8 mouse cellular contexts compared by ENCODE assay signal in the genomic region with DNA sequence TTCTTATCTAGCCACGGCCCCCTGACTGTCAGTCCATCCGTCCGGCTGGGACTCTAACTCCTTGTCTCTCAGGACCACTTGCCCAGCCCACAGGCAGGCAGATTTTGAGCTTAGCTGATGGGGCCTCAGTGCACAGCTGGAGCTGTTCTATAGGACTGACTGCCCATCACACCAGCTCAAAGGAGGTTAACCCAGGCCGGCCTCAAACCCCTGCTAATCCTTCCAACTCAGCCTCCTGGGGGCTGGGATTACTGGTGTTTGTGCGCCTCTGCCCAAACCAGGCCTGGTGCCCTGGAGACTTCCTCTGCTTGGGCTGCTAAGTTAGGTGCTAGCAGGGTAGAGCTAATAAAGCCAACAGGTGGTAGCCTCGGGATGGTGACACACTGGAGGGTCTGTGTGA. TPM values are rescaled to one million over a fixed set of nuclear protein-coding genes. Genes with fewer than 3 reads are reported as not detected.
DNase-seq lines count a peak whose midpoint lies in the region; ATAC-seq and TF ChIP-seq lines count a peak whose summit lies in the region.

No protein-coding gene starts in this region.

- peak overlapping the region; percentile 70 for H3K27ac ChIP-seq in gastrocnemius, adult 2 months
- H3K27ac ChIP-seq in spleen, adult 2 months (ENCODE audit: insufficient read depth, low read length), result 0 out of 2 replicates have a peak overlapping the region, but pooled peaks have one; percentile 14
- peak overlapping the region; percentile 69; the same call in 1 of the 2 replicates for H3K27ac ChIP-seq in liver, embryonic 12.5 days

- intact Hi-C loops in gastrocnemius, adult 2 months (cut with DNase I), result no loop called here
- intact Hi-C loops in gastrocnemius, postnatal 14 days (cut with DNase I; ENCODE audit: low total_unique reads), result no loop called here

- no peak for ATAC-seq in liver, embryonic 12.5 days

- 84% methylated on average over 6 of the region's 6 CpGs for WGBS in spleen, adult 2 months
- 35% methylated on average over 6 of the region's 6 CpGs for WGBS in liver, embryonic 12.5 days (ENCODE audit: insufficient replicate concordance)

- no peaks in the 10 kb centered on the region for H3K27me3 ChIP-seq in spleen, adult 2 months (ENCODE audit: control insufficient read depth, insufficient read depth, low read length)
- no peaks in the 10 kb centered on the region for H3K27me3 ChIP-seq in liver, embryonic 12.5 days (replicated peaks)

- peak overlapping the region; percentile 4; the same call in 1 of the 2 replicates for H3K4me2 ChIP-seq in liver, embryonic 12.5 days

- H3K4me3 ChIP-seq in gastrocnemius, adult 2 months, result peak overlapping the region; percentile 15; the same call in 1 of the 2 replicates
- no peak overlapping the region for H3K4me3 ChIP-seq in spleen, adult 2 months (ENCODE audit: extremely low read depth, insufficient read depth, insufficient read length)
- no peak overlapping the region for H3K4me3 ChIP-seq in liver, embryonic 12.5 days

- TF ChIP-seq POLR2A in spleen, adult 2 months (IDR thresholded peaks at IDR 0.05; ENCODE audit: low read depth, low read length), result no peak

- H3K9me3 ChIP-seq in liver, embryonic 12.5 days (replicated peaks), result no peaks in the 10 kb centered on the region

- peaks cover 32% of the 10 kb centered on the region for H3K36me3 ChIP-seq in spleen, adult 2 months (ENCODE audit: control insufficient read depth, insufficient read depth, low read length)
- peaks cover 58% of the 10 kb centered on the region for H3K36me3 ChIP-seq in liver, embryonic 12.5 days

- no peak for TF ChIP-seq CTCF in gastrocnemius, adult 2 months (IDR thresholded peaks at IDR 0.05)
- TF ChIP-seq CTCF in spleen, adult 2 months (IDR thresholded peaks at IDR 0.05; ENCODE audit: extremely low read depth, insufficient read depth, insufficient read length, insufficient replicate concordance), result no peak

- H3K9ac ChIP-seq in liver, embryonic 12.5 days, result peak overlapping the region; percentile 22; the same call in 1 of the 2 replicates

- DNase-seq in gastrocnemius, adult 2 months, result peak; percentile 16
- no peak for DNase-seq in gastrocnemius, postnatal 14 days
- DNase-seq in spleen, adult 2 months (ENCODE audit: low read depth in 1 of 2, low spot score in 2 of 2), result no peak
- no peak for DNase-seq in spleen, postnatal 14 days (ENCODE audit: low spot score in 2 of 2)
- no peak for DNase-seq in thymus, postnatal 4 days
- DNase-seq in natural killer cell, adult 2 months (ENCODE audit: low spot score in 2 of 2), result no peak
- DNase-seq in adrenal gland, postnatal 25 days, result no peak

- peaks cover 10% of the 10 kb centered on the region; the same call in 1 of the 2 replicates for H3K4me1 ChIP-seq in spleen, adult 2 months (ENCODE audit: control insufficient read depth, insufficient read depth, insufficient read length)
- peaks cover 93% of the 10 kb centered on the region for H3K4me1 ChIP-seq in liver, embryonic 12.5 days

RNA-seq across cellular contexts. Expression of gene Lasp1, which starts 19.2 kb away (rescaled TPM):
- total RNA-seq in gastrocnemius, adult 2 months (2021), result 10 to 100 TPM; 10.0 to 16.8 TPM
- 10 to 100 TPM; 29.9 to 39.5 TPM for total RNA-seq in gastrocnemius, postnatal 14 days (2021)
- 69.4 and 75.2 TPM in 2 replicates for polyA plus RNA-seq in spleen, adult 2 months (2012; rRNA removed)
- 36.9 and 37.6 TPM in 2 replicates for polyA plus RNA-seq in liver, embryonic 12.5 days (2016; fragmentation: Nextera tagmentation; extraction: Ambion mirVana)
- 103 and 142 TPM in 2 replicates for total RNA-seq in adrenal gland, postnatal 25 days (2021)

RNA-seq across cellular contexts. Expression of gene B230217C12Rik, which starts 22.6 kb away (rescaled TPM):
- under 1 TPM; 0.23 to 0.50 TPM for total RNA-seq in gastrocnemius, adult 2 months (2021)
- 1 to 10 TPM in 1 of 2 experiments, under 1 TPM in 1; 0.84 to 1.5 TPM for total RNA-seq in gastrocnemius, postnatal 14 days (2021)
- 1.8 and 3.1 TPM in 2 replicates for polyA plus RNA-seq in spleen, adult 2 months (2012; rRNA removed)
- 1.1 and 1.3 TPM in 2 replicates for polyA plus RNA-seq in liver, embryonic 12.5 days (2016; fragmentation: Nextera tagmentation; extraction: Ambion mirVana)
- total RNA-seq in adrenal gland, postnatal 25 days (2021), result 5.1 and 5.5 TPM in 2 replicates

RNA-seq across cellular contexts. Expression of gene Rpl23, which starts 35.8 kb away (rescaled TPM):
- 100 to 1,000 TPM; 385 to 521 TPM for total RNA-seq in gastrocnemius, adult 2 months (2021)
- total RNA-seq in gastrocnemius, postnatal 14 days (2021), result 100 to 1,000 TPM; 607 to 676 TPM
- polyA plus RNA-seq in spleen, adult 2 months (2012; rRNA removed), result 96.9 and 98.1 TPM in 2 replicates
- polyA plus RNA-seq in liver, embryonic 12.5 days (2016; fragmentation: Nextera tagmentation; extraction: Ambion mirVana), result 462 and 473 TPM in 2 replicates
- 741 and 851 TPM in 2 replicates for total RNA-seq in adrenal gland, postnatal 25 days (2021)

RNA-seq across cellular contexts. Expression of gene 1700001P01Rik, which starts 42.3 kb away (rescaled TPM):
- under 1 TPM; 0.39 to 0.56 TPM for total RNA-seq in gastrocnemius, adult 2 months (2021)
- not detected for total RNA-seq in gastrocnemius, postnatal 14 days (2021)
- not detected in 2 replicates for polyA plus RNA-seq in spleen, adult 2 months (2012; rRNA removed)
- polyA plus RNA-seq in liver, embryonic 12.5 days (2016; fragmentation: Nextera tagmentation; extraction: Ambion mirVana), result not detected in 2 replicates
- total RNA-seq in adrenal gland, postnatal 25 days (2021), result not detected in 2 replicates

RNA-seq across cellular contexts. Expression of gene Cwc25, which starts 51.6 kb away (rescaled TPM):
- total RNA-seq in gastrocnemius, adult 2 months (2021), result 1 to 10 TPM; 6.2 to 6.5 TPM
- total RNA-seq in gastrocnemius, postnatal 14 days (2021), result 1 to 10 TPM; 6.0 to 6.7 TPM
- 6.7 TPM in 2 replicates for polyA plus RNA-seq in spleen, adult 2 months (2012; rRNA removed)
- polyA plus RNA-seq in liver, embryonic 12.5 days (2016; fragmentation: Nextera tagmentation; extraction: Ambion mirVana), result 10.7 and 10.9 TPM in 2 replicates
- total RNA-seq in adrenal gland, postnatal 25 days (2021), result 19.5 and 22.6 TPM in 2 replicates

Comparison
In these comparisons a context has a peak if more than half of its experiments do, and no peak if none do; other contexts are left out.
1. H3K27ac ChIP-seq: peak in every context shown above with its lines; median percentile 70 in gastrocnemius, adult 2 months; 69 in liver, embryonic 12.5 days; 14 in spleen, adult 2 months.